Mouse (Mus musculus) ES-E14 (cell line): ENCODE results near the gene Gm10638.

Experiments used
- HCFC1 ChIP-seq: IDR thresholded peaks from 2 replicates; pipeline ENCODE4 v1.6.1; 2012; ENCODE audit warnings: low read length, inconsistent platforms, borderline replicate concordance; ENCODE audit not compliant: insufficient read depth
- MAFK ChIP-seq: IDR thresholded peaks from 2 replicates; pipeline ENCODE4 v1.6.1; 2014; ENCODE audit warnings: mild to moderate bottlenecking, low read depth, low read length, inconsistent platforms; ENCODE audit not compliant: insufficient read depth
- ZC3H11A ChIP-seq: IDR thresholded peaks from 2 replicates; pipeline ENCODE4 v1.6.1; 2012; ENCODE audit warnings: low read depth, mild to moderate bottlenecking, inconsistent platforms, low read length, borderline replicate concordance
- ZNF384 ChIP-seq: IDR thresholded peaks from 2 replicates; pipeline ENCODE4 v1.6.1; 2012; ENCODE audit warnings: low read depth, low read length, inconsistent platforms

GRCm38 (mm10) chr8:86794716-86795115 is 49.2 kb downstream of the Gm10638 start:
- TF ChIP-seq MAFK: no peak
- TF ChIP-seq HCFC1: no peak
- TF ChIP-seq ZC3H11A: no peak
- no peak for TF ChIP-seq ZNF384
